Mouse (Mus musculus): ENCODE results near the gene Smim24. TPM values are rescaled to one million over a fixed set of nuclear protein-coding genes. Genes with fewer than 3 reads are reported as not detected.

Gene Smim24
- polyA plus RNA-seq, 1 experiment = 6,898 TPM

- peak overlapping the region; percentile 75 for H3K27ac ChIP-seq (ENCODE audit: insufficient read depth, low read depth, low read length)
- TF ChIP-seq POLR2A (IDR thresholded peaks at IDR 0.05; ENCODE audit: low read depth, low read length) = no peak; the same call in 1 of the 2 replicates
- TF ChIP-seq CTCF (IDR thresholded peaks at IDR 0.05; ENCODE audit: extremely low read depth, insufficient read length, insufficient replicate concordance, low read depth, low read length) = no peak
- no peak overlapping the region for H3K4me3 ChIP-seq (ENCODE audit: low read depth, low read length)
- H3K4me1 ChIP-seq (ENCODE audit: control insufficient read depth, insufficient read depth, insufficient read length, low read length) = peaks cover 75% of the 10 kb centered on the region
- no peaks in the 10 kb centered on the region; the same call in 1 of the 2 replicates for H3K36me3 ChIP-seq (ENCODE audit: control insufficient read depth, insufficient read depth, low read length)
- H3K27me3 ChIP-seq (ENCODE audit: control insufficient read depth, insufficient read depth, low read length) = no peaks in the 10 kb centered on the region
Measured at GRCm38 (mm10) chr10:81414682-81415081, 21.8 kb downstream of the Smim24 start.

GRCm38 (mm10) chr10:81415146-81415545 lies 22.3 kb downstream of the Smim24 start:
- H3K27me3 ChIP-seq (ENCODE audit: control insufficient read depth, insufficient read depth, low read length) = no peaks in the 10 kb centered on the region
- WGBS = 51% methylated on average over 5 of the region's 5 CpGs
- H3K4me3 ChIP-seq (ENCODE audit: low read depth, low read length) = no peak overlapping the region
- H3K27ac ChIP-seq (ENCODE audit: insufficient read depth, low read depth, low read length) = peak overlapping the region; percentile 70
- TF ChIP-seq POLR2A (IDR thresholded peaks at IDR 0.05; ENCODE audit: low read depth, low read length) = no peak
- no peak for TF ChIP-seq CTCF (IDR thresholded peaks at IDR 0.05; ENCODE audit: extremely low read depth, insufficient read length, insufficient replicate concordance, low read depth, low read length)
- H3K4me1 ChIP-seq (ENCODE audit: control insufficient read depth, insufficient read depth, insufficient read length, low read length) = peaks cover 74% of the 10 kb centered on the region
- H3K36me3 ChIP-seq (ENCODE audit: control insufficient read depth, insufficient read depth, low read length) = no peaks in the 10 kb centered on the region; the same call in 1 of the 2 replicates

GRCm38 (mm10) chr10:81415549-81416310 lies 22.9 kb downstream of the Smim24 start:
- Histone ChIP-seq H3K4me3 (ENCODE audit: low read depth, low read length) (no peak overlapping the region), H3K27me3 (ENCODE audit: control insufficient read depth, insufficient read depth, low read length) (no peaks in the 10 kb centered on the region), H3K36me3 (ENCODE audit: control insufficient read depth, insufficient read depth, low read length) (no peaks in the 10 kb centered on the region; the same call in 1 of the 2 replicates), H3K4me1 (ENCODE audit: control insufficient read depth, insufficient read depth, insufficient read length, low read length) (peaks cover 69% of the 10 kb centered on the region), H3K27ac (ENCODE audit: insufficient read depth, low read depth, low read length) (peak overlapping the region; percentile 70)
- TF ChIP-seq POLR2A (IDR thresholded peaks at IDR 0.05; ENCODE audit: low read depth, low read length) (no peak), CTCF (IDR thresholded peaks at IDR 0.05; ENCODE audit: extremely low read depth, insufficient read length, insufficient replicate concordance, low read depth, low read length) (no peak)
- WGBS = 48% methylated on average over 17 of the region's 17 CpGs

GRCm38 (mm10) chr10:81416581-81417226 lies 23.9 kb downstream of the Smim24 start:
- Histone ChIP-seq H3K27me3 (ENCODE audit: control insufficient read depth, insufficient read depth, low read length) (no peaks in the 10 kb centered on the region), H3K4me1 (ENCODE audit: control insufficient read depth, insufficient read depth, insufficient read length, low read length) (peaks cover 59% of the 10 kb centered on the region), H3K36me3 (ENCODE audit: control insufficient read depth, insufficient read depth, low read length) (no peaks in the 10 kb centered on the region; the same call in 1 of the 2 replicates), H3K27ac (ENCODE audit: insufficient read depth, low read depth, low read length) (peak overlapping the region; percentile 20), H3K4me3 (ENCODE audit: low read depth, low read length) (peak overlapping the region; percentile 47)
- WGBS = 6% methylated on average over 25 of the region's 26 CpGs
- TF ChIP-seq CTCF (IDR thresholded peaks at IDR 0.05; ENCODE audit: extremely low read depth, insufficient read length, insufficient replicate concordance, low read depth, low read length) (peak; percentile 38; the same call in 1 of the 2 replicates), POLR2A (IDR thresholded peaks at IDR 0.05; ENCODE audit: low read depth, low read length) (no peak)

GRCm38 (mm10) chr10:81417227-81418215 lies 24.7 kb downstream of the Smim24 start:
- Histone ChIP-seq H3K27ac (ENCODE audit: insufficient read depth, low read depth, low read length) (peak overlapping the region; percentile 14; the same call in 1 of the 2 replicates), H3K4me3 (ENCODE audit: low read depth, low read length) (0 out of 2 replicates have a peak overlapping the region, but pooled peaks have one; percentile 47), H3K36me3 (ENCODE audit: control insufficient read depth, insufficient read depth, low read length) (no peaks in the 10 kb centered on the region; the same call in 1 of the 2 replicates), H3K4me1 (ENCODE audit: control insufficient read depth, insufficient read depth, insufficient read length, low read length) (peaks cover 52% of the 10 kb centered on the region), H3K27me3 (ENCODE audit: control insufficient read depth, insufficient read depth, low read length) (no peaks in the 10 kb centered on the region)
- TF ChIP-seq CTCF (IDR thresholded peaks at IDR 0.05; ENCODE audit: extremely low read depth, insufficient read length, insufficient replicate concordance, low read depth, low read length) (no peak), POLR2A (IDR thresholded peaks at IDR 0.05; ENCODE audit: low read depth, low read length) (0 out of 2 replicates have a peak, but pooled peaks have one; percentile 6)
- WGBS = 52% methylated on average over 12 of the region's 12 CpGs

GRCm38 (mm10) chr10:81418216-81419070 lies 25.6 kb downstream of the Smim24 start:
- peaks cover 44% of the 10 kb centered on the region for H3K4me1 ChIP-seq (ENCODE audit: control insufficient read depth, insufficient read depth, insufficient read length, low read length)
- H3K27me3 ChIP-seq (ENCODE audit: control insufficient read depth, insufficient read depth, low read length) = no peaks in the 10 kb centered on the region
- 71% methylated on average over 11 of the region's 11 CpGs for WGBS
- no peak overlapping the region for H3K4me3 ChIP-seq (ENCODE audit: low read depth, low read length)
- no peaks in the 10 kb centered on the region; the same call in 1 of the 2 replicates for H3K36me3 ChIP-seq (ENCODE audit: control insufficient read depth, insufficient read depth, low read length)
- no peak overlapping the region for H3K27ac ChIP-seq (ENCODE audit: insufficient read depth, low read depth, low read length)
- no peak for TF ChIP-seq POLR2A (IDR thresholded peaks at IDR 0.05; ENCODE audit: low read depth, low read length)
- TF ChIP-seq CTCF (IDR thresholded peaks at IDR 0.05; ENCODE audit: extremely low read depth, insufficient read length, insufficient replicate concordance, low read depth, low read length) = no peak

Measured in small intestine, adult 2 months (tissue).